Mouse (Mus musculus) heart, embryonic 16.5 days (tissue): Measurements from ENCODE around the gene Clic1. TPM values are rescaled to one million over a fixed set of nuclear protein-coding genes. Genes with fewer than 3 reads are reported as not detected.
"Not testable (repeated sequence)": the region's sequence is repeated elsewhere in the genome, so short reads cannot be mapped to it uniquely, and the experiment has no call there.

ENCODE experiments used
- ATAC-seq: fragments of 200-750 bp; cut with Nextera tagmentation; replicated peaks from 2 replicates; pipeline ENCODE4 v1.8.0; 2017; ENCODE audit warnings: moderate number of reproducible peaks; ENCODE audit not compliant: insufficient read depth, low FRiP score; ENCODE audit errors: extremely low read depth
- H3K27ac ChIP-seq: fragments of 300-500 bp; sonication (generic); 2 replicates; pipeline ENCODE4 v1.5.1; 2014; ENCODE audit warnings: mild to moderate bottlenecking, low read length, control low read depth, moderate library complexity
- H3K27me3 ChIP-seq: fragments of 300-500 bp; sonication (generic); 2 replicates; pipeline ENCODE4 v1.6.1; 2014; ENCODE audit warnings: low read length, mixed read lengths; ENCODE audit not compliant: control insufficient read depth, insufficient read depth
- H3K36me3 ChIP-seq: fragments of 300-500 bp; sonication (generic); 2 replicates; pipeline ENCODE4 v1.6.1; 2014; ENCODE audit not compliant: control insufficient read depth, insufficient read depth
- H3K4me1 ChIP-seq: fragments of 300-500 bp; sonication (generic); 2 replicates; pipeline ENCODE4 v1.6.1; 2014; ENCODE audit warnings: low read length, mixed read lengths; ENCODE audit not compliant: control insufficient read depth, insufficient read depth
- H3K4me2 ChIP-seq: fragments of 300-500 bp; sonication (generic); 2 replicates; pipeline ENCODE4 v1.6.1; 2014; ENCODE audit warnings: low read depth, mild to moderate bottlenecking, control low read depth, low read length
- H3K4me3 ChIP-seq: fragments of 300-500 bp; sonication (generic); 2 replicates; pipeline ENCODE4 v1.5.1; 2014; ENCODE audit warnings: mild to moderate bottlenecking, control low read depth, low read length
- H3K9ac ChIP-seq: fragments of 300-500 bp; sonication (generic); 2 replicates; pipeline ENCODE4 v1.6.1; 2014; ENCODE audit warnings: low read length, control low read depth
- H3K9me3 ChIP-seq: fragments of 300-500 bp; sonication (generic); replicated peaks from 2 replicates; pipeline ENCODE4 v1.6.1; 2016; ENCODE audit warnings: low read length; ENCODE audit not compliant: control insufficient read depth
- WGBS: fragments of 180-500 bp; shearing (Covaris S2); extraction: QIAGEN DNeasy Blood & Tissue Kit; methylation state at CpG from one replicate; pipeline ENCODE4 v1.1.7; 2014; 5-methylcytosine and 5-hydroxymethylcytosine counted together
- polyA plus RNA-seq: library from polyadenylated mRNA; unstranded; fragments of >200 nt; fragmentation: Nextera tagmentation; extraction: Ambion mirVana; gene quantifications from 2 replicates; pipeline ENCODE4 v1.2.1, GENCODE M21; 2015

The Clic1 gene
- polyA plus RNA-seq: 349 and 372 TPM in 2 replicates

DNA sequence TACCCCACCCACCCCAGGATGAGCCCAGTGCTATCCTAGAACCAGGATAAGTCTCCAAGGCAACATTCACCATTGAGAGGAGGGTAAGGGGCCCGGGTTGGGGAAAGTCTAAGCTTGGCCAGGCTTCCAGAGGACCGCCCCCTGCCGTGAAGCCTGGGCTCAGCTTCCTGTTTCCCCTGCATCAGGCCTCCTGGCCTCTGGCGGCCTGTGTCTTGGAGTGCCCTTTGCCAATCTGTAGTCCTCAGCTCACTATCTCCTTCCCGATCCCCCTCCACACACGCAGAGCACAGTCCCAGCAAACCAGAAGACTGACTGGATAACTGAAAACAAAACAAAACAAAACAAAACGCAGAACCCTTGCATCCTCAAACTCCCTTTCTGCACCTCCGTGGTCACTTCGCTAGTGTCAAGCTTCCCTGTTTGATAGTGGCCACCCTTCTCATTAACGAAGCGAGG lies at the start of gene Clic1:
Gene Clic1 (plus strand): TSS at position 406 of the 456 bp plus-strand sequence.
- Histone ChIP-seq H3K9ac (peak within 1 kb of the TSS; percentile 89), H3K36me3 (peaks cover 20% of the 10 kb centered on the region), H3K27me3 (no peaks in the 10 kb centered on the region), H3K27ac (peak within 1 kb of the TSS; percentile 98), H3K4me1 (peaks cover 47% of the 10 kb centered on the region), H3K9me3 (no peaks in the 10 kb centered on the region), H3K4me2 (peak within 1 kb of the TSS; percentile 85), H3K4me3 (peak within 1 kb of the TSS; percentile 88)
- WGBS: under 1% methylated on average over 11 of the region's 11 CpGs
- peak; percentile 25 for ATAC-seq

GRCm38 (mm10) chr17:35000717-35001451 lies 48.9 kb upstream of the Clic1 start, which contains the start of gene Vars:
Gene Vars (plus strand): TSS chr17:35000987.
- Histone ChIP-seq H3K4me2 (peak within 1 kb of the TSS; percentile 99), H3K9ac (peak within 1 kb of the TSS; percentile 96), H3K4me3 (peak within 1 kb of the TSS; percentile 90), H3K27me3 (no peaks in the 10 kb centered on the region), H3K4me1 (peaks cover 38% of the 10 kb centered on the region), H3K36me3 (peaks cover 27% of the 10 kb centered on the region), H3K9me3 (no peaks in the 10 kb centered on the region), H3K27ac (peak within 1 kb of the TSS; percentile 98)
- 0% methylated on average over 73 of the region's 83 CpGs for WGBS
- ATAC-seq: peak; percentile 89

- H3K36me3 ChIP-seq: peaks cover 30% of the 10 kb centered on the region
- peaks cover 38% of the 10 kb centered on the region for H3K4me1 ChIP-seq
- no peak for ATAC-seq
- no peaks in the 10 kb centered on the region for H3K27me3 ChIP-seq
- WGBS: under 1% methylated on average over 35 of the region's 35 CpGs
- H3K4me2 ChIP-seq: peak overlapping the region; percentile 99
- H3K4me3 ChIP-seq: peak overlapping the region; percentile 90
- H3K9ac ChIP-seq: peak overlapping the region; percentile 96
- H3K9me3 ChIP-seq: no peaks in the 10 kb centered on the region
- H3K27ac ChIP-seq: peak overlapping the region; percentile 98
These were observed 48.2 kb upstream of the Clic1 start for GRCm38 (mm10) chr17:35001452-35002152.

DNA sequence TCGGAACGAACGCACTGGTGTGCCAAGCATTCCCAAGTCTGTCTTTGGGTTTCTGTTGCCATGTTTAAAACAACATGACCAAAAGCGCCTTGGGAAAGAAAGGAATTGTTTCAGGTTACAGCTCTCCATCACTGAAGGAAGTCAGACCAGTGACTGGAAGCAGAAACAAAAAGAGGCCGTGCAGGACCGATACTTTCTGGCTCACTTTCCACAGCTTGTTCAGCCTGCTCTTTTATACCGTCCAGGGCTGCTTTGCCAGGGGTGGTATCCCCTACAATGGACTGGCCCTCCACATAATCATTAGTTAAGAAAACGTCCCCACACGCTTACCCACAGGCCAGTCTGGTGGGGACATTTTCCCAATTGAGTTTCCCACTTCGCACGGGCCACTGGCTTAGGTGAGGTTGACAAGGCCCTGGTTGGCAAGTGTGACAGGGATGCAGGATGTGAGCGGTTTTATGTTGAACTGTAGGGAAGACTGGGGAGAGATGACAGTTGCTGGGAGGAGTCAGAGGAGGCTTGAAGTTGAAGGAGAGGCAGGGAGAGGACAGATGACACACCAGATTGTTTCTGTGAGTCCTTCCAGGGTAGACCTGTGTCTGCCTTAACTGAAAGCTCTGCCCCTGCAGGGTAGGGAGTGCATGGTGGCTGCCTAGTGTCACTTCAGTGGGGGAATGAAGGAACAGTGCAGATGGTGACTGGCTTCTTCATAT lies 47.5 kb upstream of the Clic1 start:
- WGBS: 6% methylated on average over 12 of the region's 12 CpGs
- peaks cover 38% of the 10 kb centered on the region for H3K4me1 ChIP-seq
- ATAC-seq: no peak
- H3K4me2 ChIP-seq: peak overlapping the region; percentile 99
- H3K9ac ChIP-seq: peak overlapping the region; percentile 96
- no peaks in the 10 kb centered on the region for H3K27me3 ChIP-seq
- peak overlapping the region; percentile 98 for H3K27ac ChIP-seq
- H3K4me3 ChIP-seq: peak overlapping the region; percentile 90
- peaks cover 36% of the 10 kb centered on the region for H3K36me3 ChIP-seq
- H3K9me3 ChIP-seq: no peaks in the 10 kb centered on the region

DNA sequence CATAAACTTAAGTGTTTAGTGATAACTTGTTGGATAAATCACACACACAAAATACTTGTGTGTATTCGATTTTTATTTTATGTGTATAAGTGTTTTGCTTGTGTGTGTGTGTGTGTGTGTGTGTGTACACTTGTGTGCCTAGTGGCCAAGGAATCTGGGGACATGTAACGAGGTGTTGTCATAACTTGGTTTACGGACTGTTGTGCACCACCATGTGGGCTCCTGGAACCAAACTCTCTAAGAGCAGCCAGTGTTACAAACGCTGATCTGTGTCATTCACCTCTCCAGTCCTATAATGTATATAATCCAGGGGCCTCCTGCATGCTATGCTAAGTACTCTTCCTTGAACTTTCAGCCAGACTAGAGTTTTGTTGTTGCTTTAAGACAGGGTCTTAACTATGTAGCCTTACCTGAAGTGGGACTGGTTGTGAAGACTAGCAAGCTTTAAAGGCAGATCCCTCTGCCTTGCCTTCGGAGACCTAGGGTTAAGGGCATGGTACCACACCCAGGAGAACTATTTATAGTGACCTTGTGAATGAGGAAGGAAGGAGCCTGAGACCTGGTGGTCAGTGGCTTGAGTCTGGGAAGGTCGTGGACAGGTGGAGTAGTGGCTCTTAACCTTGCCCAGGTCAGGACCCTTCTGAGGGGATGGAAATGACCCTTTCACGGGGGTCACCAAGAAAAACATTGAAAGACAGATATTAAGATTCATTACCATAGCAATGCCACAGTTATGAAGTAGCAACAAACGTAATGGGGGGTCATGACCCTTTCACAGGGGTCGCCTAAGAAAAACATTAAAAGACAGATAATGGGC lies 46.5 kb upstream of the Clic1 start:
- 61% methylated on average over 9 of the region's 9 CpGs for WGBS
- H3K9ac ChIP-seq: 0 out of 2 replicates have a peak overlapping the region, but pooled peaks have one; percentile 8
- peak overlapping the region; percentile 99; the same call in 1 of the 2 replicates for H3K4me2 ChIP-seq
- H3K36me3 ChIP-seq: peaks cover 35% of the 10 kb centered on the region
- H3K4me3 ChIP-seq: no peak overlapping the region
- no peaks in the 10 kb centered on the region for H3K9me3 ChIP-seq
- ATAC-seq: no peak
- peaks cover 35% of the 10 kb centered on the region for H3K4me1 ChIP-seq
- H3K27ac ChIP-seq: no peak overlapping the region
- H3K27me3 ChIP-seq: no peaks in the 10 kb centered on the region

DNA sequence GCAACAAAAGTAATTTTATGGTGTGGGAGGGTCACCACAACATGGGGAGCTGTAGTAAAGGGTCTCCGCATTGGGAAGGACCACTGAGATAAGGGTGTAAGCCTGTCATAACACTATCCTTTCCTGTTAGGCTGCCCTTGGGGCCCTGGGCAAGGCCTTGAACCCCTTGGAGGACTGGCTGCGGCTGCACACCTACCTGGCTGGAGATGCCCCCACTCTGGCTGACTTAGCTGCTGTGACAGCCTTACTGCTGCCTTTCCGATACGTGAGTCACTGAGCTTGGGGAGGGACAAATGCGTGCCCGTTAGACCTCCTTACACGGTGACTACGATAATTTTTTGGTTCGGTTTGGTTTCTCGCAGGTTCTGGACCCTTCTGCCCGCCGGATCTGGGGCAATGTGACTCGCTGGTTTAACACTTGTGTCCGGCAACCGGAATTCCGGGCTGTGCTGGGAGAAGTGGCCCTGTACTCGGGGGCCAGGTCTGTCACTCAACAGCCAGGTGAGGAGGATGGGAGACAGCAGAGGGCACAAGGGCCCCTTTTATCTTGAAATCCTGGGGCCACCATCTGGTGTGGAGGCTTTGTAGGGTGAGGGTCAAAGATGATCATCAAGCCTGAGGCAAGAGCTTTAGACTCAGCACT lies 45.6 kb upstream of the Clic1 start:
- Histone ChIP-seq H3K9ac (no peak overlapping the region), H3K9me3 (no peaks in the 10 kb centered on the region), H3K27me3 (no peaks in the 10 kb centered on the region), H3K4me1 (peaks cover 28% of the 10 kb centered on the region), H3K4me3 (no peak overlapping the region), H3K36me3 (peaks cover 28% of the 10 kb centered on the region), H3K4me2 (no peak overlapping the region), H3K27ac (no peak overlapping the region)
- WGBS: 92% methylated on average over 17 of the region's 17 CpGs
- ATAC-seq: no peak

DNA sequence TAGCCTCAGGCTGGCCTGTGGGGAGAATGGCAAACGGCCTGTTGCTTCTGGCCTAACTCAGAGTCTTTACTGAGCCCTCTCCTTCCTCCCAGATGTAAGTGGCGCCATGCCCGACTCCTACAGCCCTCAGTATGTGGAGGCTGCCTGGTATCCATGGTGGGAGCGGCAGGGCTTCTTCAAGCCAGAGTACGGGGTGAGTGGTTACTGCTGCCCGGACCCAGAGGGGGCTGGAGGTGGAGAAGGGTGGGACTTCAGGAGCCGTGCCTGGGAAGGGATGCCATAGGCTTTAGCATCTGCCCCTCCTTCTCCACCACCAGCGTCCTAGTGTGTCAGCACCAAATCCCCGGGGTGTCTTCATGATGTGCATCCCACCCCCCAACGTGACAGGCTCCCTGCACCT lies 44.6 kb upstream of the Clic1 start:
- Histone ChIP-seq H3K9me3 (no peaks in the 10 kb centered on the region), H3K4me1 (peaks cover 19% of the 10 kb centered on the region), H3K36me3 (peaks cover 32% of the 10 kb centered on the region), H3K27ac (no peak overlapping the region), H3K4me2 (no peak overlapping the region), H3K9ac (no peak overlapping the region), H3K27me3 (no peaks in the 10 kb centered on the region), H3K4me3 (no peak overlapping the region)
- WGBS: 89% methylated on average over 10 of the region's 10 CpGs
- no peak for ATAC-seq

DNA sequence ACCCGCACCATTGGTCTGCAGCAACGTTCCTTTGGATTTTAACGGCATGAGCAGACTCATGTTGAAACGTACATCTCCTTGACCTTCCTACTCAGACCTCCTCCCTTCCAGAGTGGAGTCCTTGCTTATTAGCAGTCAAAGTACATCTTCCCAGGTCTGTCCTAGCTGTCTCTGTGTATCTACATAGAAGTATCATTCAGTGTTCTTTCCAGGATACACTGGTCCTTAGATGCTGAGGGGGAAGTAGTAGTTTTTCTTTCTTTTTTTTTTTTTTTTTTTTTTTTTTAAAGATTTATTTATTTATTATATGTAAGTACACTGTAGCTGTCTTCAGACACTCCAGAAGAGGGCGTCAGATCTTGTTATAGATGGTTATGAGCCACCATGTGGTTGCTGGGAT lies 43.9 kb upstream of the Clic1 start:
- 98% methylated on average over 4 of the region's 5 CpGs for WGBS
- not testable (repeated sequence) for H3K9ac ChIP-seq, H3K27ac ChIP-seq, H3K4me3 ChIP-seq, H3K4me2 ChIP-seq, H3K27me3 ChIP-seq, ATAC-seq, H3K9me3 ChIP-seq
- Histone ChIP-seq H3K4me1 (peaks cover 19% of the 10 kb centered on the region), H3K36me3 (peaks cover 38% of the 10 kb centered on the region)
